Mouse (Mus musculus) embryo, embryonic 11 days (tissue): ENCODE measurements around the gene Ncam1.
A peak's percentile ranks its signal among the peaks of the same experiment; 100 is the strongest.

Experiments used
- DNase-seq: peaks from one replicate; pipeline ENCODE4 v3.0.0-alpha.2; 2015

Gene Ncam1

GRCm38 (mm10) chr9:49537814-49538213, 260.9 kb downstream of the Ncam1 start:
- no peak for DNase-seq

GRCm38 (mm10) chr9:49536593-49536992, 262.1 kb downstream of the Ncam1 start:
- DNase-seq: no peak

GRCm38 (mm10) chr9:49534958-49535357, 263.8 kb downstream of the Ncam1 start:
- DNase-seq: peak; percentile 51

GRCm38 (mm10) chr9:49533912-49534491, 264.7 kb downstream of the Ncam1 start:
- peak; percentile 34 for DNase-seq

- no peak for DNase-seq
These were observed 265.3 kb downstream of the Ncam1 start for GRCm38 (mm10) chr9:49533455-49533854.

- no peak for DNase-seq
These were observed 266.9 kb downstream of the Ncam1 start for GRCm38 (mm10) chr9:49531833-49532232.

- no peak for DNase-seq
These were observed 267.5 kb downstream of the Ncam1 start for GRCm38 (mm10) chr9:49531257-49531656.

GRCm38 (mm10) chr9:49530739-49531138, 268.0 kb downstream of the Ncam1 start:
- DNase-seq: no peak

- DNase-seq: no peak
These were observed 269.3 kb downstream of the Ncam1 start for GRCm38 (mm10) chr9:49529366-49529959.

- peak; percentile 67 for DNase-seq
These were observed 269.8 kb downstream of the Ncam1 start for GRCm38 (mm10) chr9:49528943-49529342.

- no peak for DNase-seq
These were observed 270.7 kb downstream of the Ncam1 start for GRCm38 (mm10) chr9:49528026-49528425.

GRCm38 (mm10) chr9:49527340-49527739, 271.4 kb downstream of the Ncam1 start:
- DNase-seq: no peak

- no peak for DNase-seq
These were observed 274.0 kb downstream of the Ncam1 start for GRCm38 (mm10) chr9:49524721-49525120.

- DNase-seq: no peak
These were observed 274.8 kb downstream of the Ncam1 start for GRCm38 (mm10) chr9:49523881-49524280.

- DNase-seq: no peak
These were observed 284.4 kb downstream of the Ncam1 start for GRCm38 (mm10) chr9:49514306-49514705.

- no peak for DNase-seq
These were observed 288.1 kb downstream of the Ncam1 start for GRCm38 (mm10) chr9:49510666-49511065.

GRCm38 (mm10) chr9:49509628-49510027, 289.1 kb downstream of the Ncam1 start:
- no peak for DNase-seq

- DNase-seq: no peak
These were observed 289.6 kb downstream of the Ncam1 start for GRCm38 (mm10) chr9:49509094-49509493.

- no peak for DNase-seq
These were observed 290.7 kb downstream of the Ncam1 start for GRCm38 (mm10) chr9:49507829-49508585.

- no peak for DNase-seq
These were observed 294.1 kb downstream of the Ncam1 start for GRCm38 (mm10) chr9:49504658-49505057.

GRCm38 (mm10) chr9:49502245-49502644, 296.5 kb downstream of the Ncam1 start:
- DNase-seq: no peak

- no peak for DNase-seq
These were observed 298.8 kb downstream of the Ncam1 start for GRCm38 (mm10) chr9:49499878-49500277.

GRCm38 (mm10) chr9:49493979-49494649, 304.6 kb downstream of the Ncam1 start:
- peak; percentile 90 for DNase-seq

GRCm38 (mm10) chr9:49490609-49491008, 308.1 kb downstream of the Ncam1 start:
- no peak for DNase-seq
